Mouse (Mus musculus) heart, postnatal 0 days (tissue): ENCODE measurements at regions not wholly inside any gene's neighbourhood (a gene's known extent, or its start where the extent isn't known, plus 50 kb on each side); places are given as distances from the start of the nearest gene placed in this dataset.

Experiments
- CTCF ChIP-seq: IDR thresholded peaks from 2 replicates; pipeline ENCODE4 v1.5.1; 2016; ENCODE audit warnings: antibody characterized with exemption, control low read depth, low read depth
- EP300 ChIP-seq: IDR thresholded peaks from 2 replicates; pipeline ENCODE4 v1.6.1; 2016; ENCODE audit warnings: antibody characterized with exemption, low read depth

DNA sequence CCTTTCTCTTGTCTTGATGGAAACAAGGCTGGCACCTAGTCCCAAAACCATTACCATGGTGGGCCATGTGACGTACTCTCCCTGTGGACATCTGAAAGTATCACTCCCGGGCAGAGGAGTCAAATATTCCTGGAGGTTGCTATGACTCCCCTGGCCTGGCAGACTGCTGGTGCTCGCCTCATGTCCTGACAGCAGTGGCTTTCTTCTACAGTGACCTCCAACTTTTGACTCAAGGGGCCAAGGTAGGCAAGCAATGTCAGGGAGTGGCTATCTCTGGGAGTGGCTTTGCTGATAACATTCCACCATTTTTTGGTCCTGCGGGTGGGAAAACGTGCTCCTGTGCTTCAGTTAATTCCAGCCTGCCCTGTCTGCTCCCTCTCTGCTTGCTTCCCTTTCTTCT lies 54.7 kb upstream of the Ptgfrn start:
- TF ChIP-seq EP300 (no peak), CTCF (no peak)
